Mouse (Mus musculus) c-Kit-positive CD71-positive TER-119-negative erythroid progenitor cells, embryonic 14.5 days (primary cell): Measurements from ENCODE around the gene Dnajb4.

Source experiments
- DNase-seq: peaks from one replicate; pipeline ENCODE4 v3.0.0-alpha.2; 2013; ENCODE audit warnings: low read depth

Dnajb4 gene

DNA sequence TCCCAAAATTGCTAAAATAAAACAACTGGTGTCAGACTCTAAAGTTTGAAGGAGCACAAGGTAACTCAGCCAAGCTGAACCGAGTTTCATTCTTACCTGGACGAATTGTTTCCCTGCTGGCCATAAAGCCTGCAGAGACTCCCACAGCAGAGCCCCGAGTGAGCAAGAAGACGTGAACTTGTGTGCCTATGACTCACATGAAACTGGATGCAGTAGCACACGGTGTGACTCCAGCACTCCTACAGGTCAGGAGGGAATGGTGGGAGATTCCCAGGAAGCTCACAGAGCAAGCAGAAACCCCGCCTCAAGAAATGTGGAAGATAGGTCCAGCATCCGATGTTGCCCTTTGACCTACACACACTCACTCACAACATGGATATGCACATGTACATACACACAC is 38.2 kb downstream of the Dnajb4 start:
- DNase-seq, result no peak

DNA sequence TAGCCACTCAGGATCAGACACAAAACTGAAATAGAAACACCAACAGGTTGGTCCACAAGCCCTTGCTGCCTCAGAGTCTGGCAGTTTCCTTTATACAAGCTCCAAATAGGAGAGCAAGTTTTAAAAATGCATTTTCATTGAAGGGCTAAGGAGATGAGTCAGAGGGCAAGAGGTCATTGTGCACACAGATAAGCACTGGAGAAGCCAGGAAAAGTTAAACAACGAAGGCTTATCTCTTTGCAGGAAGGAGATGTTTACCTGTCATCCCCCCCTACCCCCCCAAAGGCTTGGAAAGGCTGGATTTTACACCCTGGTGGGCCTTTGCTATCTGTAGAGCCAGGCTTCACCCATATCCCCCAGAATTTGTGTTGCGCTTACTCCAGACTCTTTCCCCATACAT is 38.9 kb downstream of the Dnajb4 start:
- no peak for DNase-seq

GRCm38 (mm10) chr3:152170407-152170806 is 39.7 kb downstream of the Dnajb4 start:
- DNase-seq, result no peak

- no peak for DNase-seq
Measured at GRCm38 (mm10) chr3:152168007-152168406, 42.1 kb downstream of the Dnajb4 start.

- DNase-seq, result no peak
Measured at GRCm38 (mm10) chr3:152166699-152167451, 43.2 kb downstream of the Dnajb4 start.

GRCm38 (mm10) chr3:152166099-152166423 is 44.0 kb downstream of the Dnajb4 start, which contains the start of gene Gipc2:
Gene Gipc2 (minus strand): TSS chr3:152166230.
- DNase-seq, result no peak

- no peak for DNase-seq
Measured at GRCm38 (mm10) chr3:152165351-152166098, 44.6 kb downstream of the Dnajb4 start.

GRCm38 (mm10) chr3:152165014-152165350 is 45.1 kb downstream of the Dnajb4 start:
- no peak for DNase-seq

- DNase-seq, result no peak
Measured at GRCm38 (mm10) chr3:152163320-152163719, 46.8 kb downstream of the Dnajb4 start.

GRCm38 (mm10) chr3:152160607-152161006 is 49.5 kb downstream of the Dnajb4 start:
- DNase-seq, result peak; percentile 36

- no peak for DNase-seq
Measured at GRCm38 (mm10) chr3:152159321-152159720, 50.8 kb downstream of the Dnajb4 start.

DNA sequence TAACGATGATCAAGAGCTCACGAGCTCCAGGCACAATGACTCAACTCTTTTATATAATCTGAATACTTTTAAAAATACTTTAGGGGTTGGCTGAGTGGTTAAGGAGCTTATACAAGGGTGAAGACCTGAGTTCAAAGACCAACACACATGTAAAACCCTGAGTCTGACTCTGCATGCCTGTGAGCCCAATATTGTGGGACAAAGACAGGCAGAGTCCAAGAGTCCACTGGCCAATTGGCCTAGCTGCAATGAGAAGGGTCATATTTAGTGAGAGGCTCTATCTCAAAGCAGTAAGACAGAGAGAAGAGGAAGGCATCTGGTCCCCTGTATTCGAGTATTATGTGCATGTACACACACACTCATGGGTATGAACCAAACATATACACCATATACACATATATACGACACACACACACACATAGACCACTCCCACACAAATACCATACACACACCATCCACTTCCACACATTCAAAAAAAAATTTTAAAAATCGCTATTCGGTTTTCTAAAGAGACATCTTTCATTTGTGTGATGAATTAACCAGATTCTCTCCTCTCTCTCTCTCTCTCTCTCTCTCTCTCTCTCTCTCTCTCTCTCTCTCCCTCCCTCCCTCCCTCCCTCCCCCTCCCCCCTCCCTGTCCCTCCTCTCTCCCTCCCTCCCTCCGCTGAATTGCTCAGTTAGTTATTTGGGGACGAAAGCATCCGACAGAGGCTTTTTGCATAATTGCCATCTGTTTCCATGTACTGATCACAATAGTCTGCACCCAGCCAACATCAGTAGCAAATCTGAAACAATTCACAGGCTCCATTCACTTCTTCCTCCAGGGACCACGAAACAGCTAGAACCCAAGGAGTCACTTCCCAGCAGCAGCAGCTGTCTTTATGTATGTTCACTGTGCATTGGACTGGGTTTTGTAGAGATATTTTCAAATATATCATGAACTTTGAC is 51.5 kb downstream of the Dnajb4 start:
- no peak for DNase-seq

DNA sequence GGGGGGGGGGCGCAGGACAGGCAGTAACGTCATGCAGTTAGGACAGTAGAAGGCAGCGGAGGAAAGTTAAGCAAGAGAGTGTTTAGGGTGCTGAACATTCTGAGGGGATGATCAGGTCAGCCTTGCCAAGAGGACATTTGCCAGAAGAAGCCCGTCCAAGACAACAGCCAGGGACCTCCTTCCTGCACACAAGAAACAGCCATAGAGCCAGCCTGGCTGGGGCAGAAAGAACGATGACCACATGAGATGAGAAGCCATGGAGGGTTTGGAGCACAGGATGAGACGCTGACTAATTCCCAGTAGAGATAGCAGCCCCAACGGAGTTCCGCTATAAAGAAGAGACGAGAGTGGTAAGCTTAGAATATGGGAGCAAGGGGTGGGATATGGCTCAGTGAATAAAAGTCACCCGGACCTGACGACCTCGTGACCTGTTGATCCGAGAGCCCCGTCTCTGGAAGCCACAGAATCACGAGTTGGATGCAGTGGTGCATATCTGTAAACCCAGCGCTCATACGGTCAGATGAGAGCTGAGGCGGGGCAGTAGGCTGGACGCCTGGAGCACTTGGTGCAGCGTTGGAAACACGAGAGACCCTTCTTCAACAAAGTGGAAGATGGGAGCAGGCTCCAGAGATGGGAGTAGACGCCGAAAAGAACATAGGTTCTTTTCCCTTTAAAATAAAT is 53.1 kb downstream of the Dnajb4 start:
- no peak for DNase-seq

DNA sequence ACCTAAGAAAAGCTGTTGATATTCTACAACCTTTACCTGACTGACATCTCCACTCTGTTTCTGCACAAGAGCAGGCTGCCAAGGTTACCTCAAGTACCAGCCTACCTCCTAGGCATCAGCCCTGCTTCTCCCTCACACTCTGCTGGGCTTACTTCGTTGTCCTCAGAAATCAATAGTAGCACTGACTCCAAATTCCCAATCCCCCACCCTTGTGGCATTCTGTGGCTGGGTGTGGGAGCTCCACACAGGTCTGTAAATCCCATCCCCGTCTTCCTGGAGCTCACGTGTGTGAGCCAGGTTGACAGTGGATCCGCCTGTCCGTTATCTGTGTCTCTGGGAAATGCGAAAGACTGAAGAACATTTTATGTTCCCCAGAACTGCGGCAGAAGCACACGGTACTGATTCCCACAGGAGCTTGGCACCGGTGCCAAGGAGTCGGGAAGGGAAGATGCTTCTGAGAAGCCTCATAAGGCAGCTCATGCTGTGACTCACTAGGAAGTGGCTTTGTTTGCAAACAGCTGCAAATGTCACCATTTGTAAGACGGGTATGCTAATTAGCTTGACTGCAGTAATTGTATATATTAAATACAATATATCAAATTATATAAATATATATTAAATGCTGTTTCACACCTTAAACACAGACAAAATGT is 54.7 kb downstream of the Dnajb4 start:
- DNase-seq, result no peak

DNA sequence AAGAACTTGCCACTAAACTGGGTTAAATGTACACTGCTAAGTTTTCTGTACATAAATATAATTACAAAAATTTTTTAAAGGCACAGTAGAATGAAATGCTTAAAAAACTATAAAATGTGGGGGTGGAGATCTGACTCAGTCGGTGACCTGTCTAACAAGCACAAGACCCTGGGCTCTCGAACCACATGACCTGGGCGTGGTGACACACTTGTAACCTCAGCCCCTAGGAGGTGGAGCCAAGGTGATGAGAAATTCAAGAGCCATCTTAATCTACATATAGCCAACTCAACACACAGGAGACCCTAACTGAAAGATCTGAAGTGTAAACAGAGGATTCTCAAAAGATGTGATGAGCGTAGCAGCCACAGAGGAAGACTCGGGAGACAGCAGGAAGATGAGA is 56.0 kb downstream of the Dnajb4 start:
- no peak for DNase-seq

DNA sequence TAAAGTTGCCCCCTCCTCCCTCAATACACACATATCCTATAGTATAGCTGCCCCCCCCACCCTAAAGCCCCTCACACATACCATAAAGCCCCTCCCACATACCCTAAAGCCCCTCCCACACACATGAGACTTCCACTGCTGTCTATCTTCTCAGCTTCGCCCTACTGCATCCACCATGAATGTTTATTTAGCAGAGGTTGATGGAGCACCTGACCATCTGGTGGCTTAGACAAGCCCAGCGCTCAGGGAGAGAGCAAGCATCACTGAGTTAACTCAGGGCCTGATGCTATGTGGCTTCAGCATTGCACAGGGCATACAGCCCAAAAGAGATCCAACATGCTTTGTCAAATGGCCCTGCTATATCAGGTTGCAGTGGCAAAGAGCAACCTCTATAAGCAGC is 57.0 kb downstream of the Dnajb4 start:
- DNase-seq, result no peak

DNA sequence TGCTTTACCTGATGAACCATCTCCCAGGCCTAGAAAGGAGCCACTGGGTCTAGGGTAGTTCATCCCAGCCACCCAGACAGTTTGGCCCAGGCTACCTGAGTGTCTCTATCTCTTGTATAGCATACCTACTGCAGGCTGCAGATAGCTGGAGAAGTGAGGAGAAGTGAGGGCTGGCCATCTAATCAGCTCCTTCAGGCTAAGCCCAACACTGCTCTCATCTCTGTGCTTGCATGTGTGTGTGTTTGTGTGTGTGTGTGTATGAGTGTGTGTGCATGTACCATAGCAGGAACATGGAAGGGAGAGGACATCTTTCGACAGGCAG is 57.7 kb downstream of the Dnajb4 start:
- peak; percentile 63 for DNase-seq

DNA sequence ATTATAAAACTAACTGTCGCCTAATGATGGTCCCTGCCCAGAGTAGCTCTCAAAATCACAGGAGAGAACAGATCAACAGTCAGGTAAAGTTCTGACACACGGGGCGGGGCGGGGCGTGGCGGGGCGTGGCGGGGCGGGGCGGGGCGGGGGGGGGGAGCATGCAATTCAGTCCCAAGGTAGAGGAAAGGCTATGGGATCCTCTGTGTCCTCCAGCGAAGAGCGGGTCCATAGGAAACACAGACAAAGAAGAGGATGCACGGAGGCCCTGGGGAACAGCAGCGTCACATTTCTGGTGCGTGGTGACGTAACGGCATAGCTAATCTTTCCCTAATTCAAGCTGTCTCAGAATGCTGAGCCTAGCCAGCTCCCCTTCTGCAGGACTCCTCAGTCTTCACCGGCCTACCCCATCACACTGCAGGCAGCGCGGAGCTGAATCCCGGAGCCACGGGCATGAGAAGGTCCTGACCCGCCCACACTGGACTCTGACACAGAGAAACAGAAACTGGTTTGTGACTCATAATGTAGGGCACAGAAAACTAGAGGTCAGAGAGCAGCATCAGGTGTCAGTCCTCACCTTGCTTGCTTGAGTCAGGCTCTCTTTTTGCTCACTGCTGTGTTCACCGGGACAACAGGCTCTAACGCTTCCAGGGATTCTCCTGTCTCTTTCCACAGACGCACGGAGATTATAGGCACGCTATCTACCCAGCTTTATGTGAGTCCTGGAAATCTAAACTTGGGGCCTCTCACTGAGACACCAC is 58.2 kb downstream of the Dnajb4 start:
- no peak for DNase-seq

DNA sequence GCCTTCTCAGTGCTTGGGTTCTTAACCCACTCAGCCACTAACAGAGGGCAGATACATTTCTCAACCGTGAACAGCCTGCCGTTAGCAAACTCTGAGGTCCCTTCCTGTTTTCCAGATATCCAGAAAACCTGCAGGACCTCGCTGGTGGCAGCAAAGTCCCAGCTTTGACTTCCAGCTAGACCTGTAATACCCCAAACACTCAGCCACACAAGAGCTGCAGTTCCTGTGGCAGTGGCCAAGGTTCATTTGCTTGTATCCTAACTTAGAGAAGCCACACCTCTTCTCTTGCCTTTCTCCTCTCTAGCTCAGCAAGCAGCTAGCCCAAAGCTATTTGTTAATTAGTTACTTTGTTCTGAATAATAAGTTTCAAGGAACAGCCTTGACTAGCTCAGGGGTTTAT is 60.2 kb downstream of the Dnajb4 start:
- no peak for DNase-seq

- DNase-seq, result no peak
Measured at GRCm38 (mm10) chr3:152149449-152149848, 60.7 kb downstream of the Dnajb4 start.
